Mouse (Mus musculus) hindlimb bud, embryonic 11.5 days (tissue): ENCODE data around the gene Magohb.

ENCODE experiments used
- DNase-seq: peaks from one replicate; pipeline ENCODE4 v3.0.0-alpha.2; 2012; ENCODE audit warnings: low read depth, low spot score; ENCODE audit errors: extremely low spot score

Gene Magohb

DNA sequence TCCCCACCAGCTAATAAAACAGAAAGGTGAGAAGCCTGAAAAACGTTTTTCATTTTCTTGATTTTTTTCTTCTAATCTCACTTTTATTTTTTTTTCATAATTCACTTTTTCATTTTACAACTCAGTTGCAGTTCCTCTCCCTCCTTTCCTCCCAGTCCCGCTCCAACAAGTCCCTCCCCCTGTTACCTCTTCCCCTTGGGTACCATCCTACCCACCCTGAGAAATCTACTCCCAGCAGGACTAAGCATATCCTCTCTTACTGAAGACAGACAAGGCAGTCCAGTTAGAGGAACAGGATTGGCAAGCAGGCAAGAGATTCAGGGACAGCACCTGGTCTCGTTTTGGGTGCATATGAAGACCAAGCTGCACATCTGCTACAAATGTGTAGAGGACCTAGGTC is 30.3 kb downstream of the Magohb start:
- no peak for DNase-seq

GRCm38 (mm10) chr6:131262009-131262408 is 31.0 kb downstream of the Magohb start:
- DNase-seq = no peak

DNA sequence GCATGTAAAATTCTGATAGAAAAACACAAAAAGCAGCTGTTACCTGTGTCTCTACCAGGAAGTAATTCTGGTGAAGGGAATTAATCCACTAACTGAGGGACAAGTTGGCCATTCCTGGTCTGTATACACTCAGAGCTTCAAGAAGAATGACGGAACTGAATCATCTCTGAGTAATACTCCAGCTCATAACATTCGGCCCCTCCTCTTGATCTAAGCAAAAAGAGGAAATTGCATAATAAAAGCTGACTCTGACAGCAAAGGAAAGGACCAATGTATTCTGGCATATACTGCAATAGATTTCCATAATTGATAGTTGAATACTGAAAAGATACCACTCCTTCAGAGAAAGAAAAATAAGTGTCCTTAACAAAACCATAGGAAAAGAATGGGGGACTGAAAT is 45.8 kb downstream of the Magohb start, which contains the start of gene Klra2:
TSS of gene Klra2 (minus strand) at position 157 of the 400 bp plus-strand sequence.
- DNase-seq = no peak

- no peak for DNase-seq
These were observed 48.0 kb downstream of the Magohb start for GRCm38 (mm10) chr6:131245081-131245480.
